In genomic region chr2:125923346-125923745, GRCm38 (mm10) we compare ENCODE assay signal across 21 mouse cellular contexts.
A peak's percentile ranks its signal among the peaks of the same experiment; 100 is the strongest.
DNase-seq lines count a peak whose midpoint lies in the region; ATAC-seq and TF ChIP-seq lines count a peak whose summit lies in the region.
"Had no signal": no experiment of that assay in that cellular context is flagged by ENCODE, and none has a peak within 500 bp of the region (broad histone marks: within the 10 kb centered on the region; RNA-seq: fewer than 3 reads in every experiment).

No protein-coding gene starts in this region.

- DNase-seq in adrenal gland, adult (ENCODE audit: inconsistent age in 2 of 2, low spot score in 1 of 2): peak; percentile 83 to 93
- DNase-seq in adrenal gland, postnatal 4 days (ENCODE audit: low spot score in 2 of 2): no peak
- no peak for DNase-seq in testis, postnatal 10 days (ENCODE audit: low spot score)
- DNase-seq in layer of hippocampus, adult 18-20 months (ENCODE audit: low spot score in 2 of 2): no peak
- DNase-seq: cerebellum, adult 11-12 months; cerebellum, postnatal 14 days; lung, adult 18-20 months; retina, postnatal 1 day; right cerebral cortex, postnatal 25 days; spleen, adult 18-20 months; thymus, postnatal 36 days had no signal

- H3K9me3 ChIP-seq in embryonic facial prominence, embryonic 15.5 days (replicated peaks): no peaks in the 10 kb centered on the region
- H3K9me3 ChIP-seq in forebrain, embryonic 15.5 days: no peaks in the 10 kb centered on the region
- H3K9me3 ChIP-seq: embryonic facial prominence, embryonic 13.5 days; kidney, embryonic 15.5 days; limb, embryonic 13.5 days; liver, embryonic 12.5 days; neural tube, embryonic 15.5 days had no signal

- H3K27me3 ChIP-seq in testis, adult 2 months (ENCODE audit: control insufficient read depth, insufficient read depth, low read length): no peaks in the 10 kb centered on the region
- H3K27me3 ChIP-seq in embryonic facial prominence, embryonic 15.5 days: no peaks in the 10 kb centered on the region
- H3K27me3 ChIP-seq in forebrain, embryonic 15.5 days: no peaks in the 10 kb centered on the region
- H3K27me3 ChIP-seq: embryonic facial prominence, embryonic 13.5 days; kidney, embryonic 15.5 days; limb, embryonic 13.5 days; liver, embryonic 12.5 days; neural tube, embryonic 15.5 days had no signal

- TF ChIP-seq CTCF in testis, adult 2 months (IDR thresholded peaks at IDR 0.05; ENCODE audit: control insufficient read depth, insufficient read depth, insufficient replicate concordance, low read depth, low read length): no peak

- 85% methylated on average over 5 of the region's 5 CpGs for WGBS in embryonic facial prominence, embryonic 15.5 days
- 93% methylated on average over 5 of the region's 5 CpGs for WGBS in forebrain, embryonic 15.5 days

- TF ChIP-seq POLR2A in testis, adult 2 months (IDR thresholded peaks at IDR 0.05; ENCODE audit: control insufficient read depth, low read depth, low read length): no peak

- H3K4me1 ChIP-seq in testis, adult 2 months (ENCODE audit: control insufficient read depth, insufficient read depth, low read length): no peaks in the 10 kb centered on the region
- H3K4me1 ChIP-seq in embryonic facial prominence, embryonic 15.5 days: no peaks in the 10 kb centered on the region
- no peaks in the 10 kb centered on the region for H3K4me1 ChIP-seq in forebrain, embryonic 15.5 days
- H3K4me1 ChIP-seq: kidney, embryonic 15.5 days; liver, embryonic 12.5 days; neural tube, embryonic 15.5 days had no signal

- no peak for ATAC-seq in embryonic facial prominence, embryonic 15.5 days (ENCODE audit: insufficient number of reproducible peaks, low FRiP score, low TSS enrichment, low read depth)
- no peak for ATAC-seq in forebrain, embryonic 15.5 days (replicated peaks)

- H3K4me2 ChIP-seq in embryonic facial prominence, embryonic 15.5 days (replicated peaks): no peak overlapping the region
- H3K4me2 ChIP-seq in forebrain, embryonic 15.5 days (replicated peaks): no peak overlapping the region
- H3K4me2 ChIP-seq: embryonic facial prominence, embryonic 13.5 days; heart, embryonic 11.5 days; kidney, embryonic 15.5 days; limb, embryonic 13.5 days; liver, embryonic 12.5 days; midbrain, embryonic 11.5 days; neural tube, embryonic 15.5 days had no signal

- H3K27ac ChIP-seq in testis, adult 2 months (ENCODE audit: control insufficient read depth, insufficient read depth, low read depth, low read length): peak overlapping the region; percentile 65
- H3K27ac ChIP-seq in embryonic facial prominence, embryonic 15.5 days (replicated peaks): 0 out of 2 replicates have a peak overlapping the region, but pooled peaks have one; percentile 2
- H3K27ac ChIP-seq in forebrain, embryonic 15.5 days (replicated peaks): no peak overlapping the region
- H3K27ac ChIP-seq: embryonic facial prominence, embryonic 13.5 days; kidney, embryonic 15.5 days; limb, embryonic 13.5 days; liver, embryonic 12.5 days; neural tube, embryonic 15.5 days had no signal

- no peaks in the 10 kb centered on the region for H3K36me3 ChIP-seq in testis, adult 2 months (ENCODE audit: control insufficient read depth, insufficient read depth, low read length)
- no peaks in the 10 kb centered on the region for H3K36me3 ChIP-seq in embryonic facial prominence, embryonic 15.5 days
- H3K36me3 ChIP-seq in forebrain, embryonic 15.5 days: no peaks in the 10 kb centered on the region
- H3K36me3 ChIP-seq: neural tube, embryonic 15.5 days had no signal

- H3K9ac ChIP-seq in embryonic facial prominence, embryonic 15.5 days: no peak overlapping the region
- no peak overlapping the region for H3K9ac ChIP-seq in forebrain, embryonic 15.5 days (replicated peaks)
- H3K9ac ChIP-seq: embryonic facial prominence, embryonic 13.5 days; kidney, embryonic 15.5 days; limb, embryonic 13.5 days; liver, embryonic 12.5 days; neural tube, embryonic 15.5 days had no signal

- no peak overlapping the region for H3K4me3 ChIP-seq in testis, adult 2 months (ENCODE audit: control insufficient read depth, low read depth, low read length)
- no peak overlapping the region for H3K4me3 ChIP-seq in embryonic facial prominence, embryonic 15.5 days (replicated peaks)
- no peak overlapping the region for H3K4me3 ChIP-seq in forebrain, embryonic 15.5 days
- H3K4me3 ChIP-seq: embryonic facial prominence, embryonic 13.5 days; kidney, embryonic 15.5 days; limb, embryonic 13.5 days; liver, embryonic 12.5 days; neural tube, embryonic 15.5 days had no signal

Comparison
In these comparisons a context has a peak if more than half of its experiments do, and no peak if none do; other contexts are left out.
1. DNase-seq: peak in adrenal gland, adult (2 of 2); none in adrenal gland, postnatal 4 days (0 of 2), testis, postnatal 10 days (single experiment) and layer of hippocampus, adult 18-20 months (0 of 2).